Mouse (Mus musculus): Measurements from ENCODE around the gene Asl. TPM values are rescaled to one million over a fixed set of nuclear protein-coding genes. Genes with fewer than 3 reads are reported as not detected.

Asl gene
- total and polyA plus RNA-seq, 3 experiments, result 15.8 to 26.7 TPM; not detected in 1

GRCm38 (mm10) chr5:130031410-130032390 is 2.7 kb upstream of the Asl start:
- Histone ChIP-seq H3K27me3 (ENCODE audit: control insufficient read depth in 1 of 2, insufficient read depth in 2 of 2, low read length in 2 of 2) (no peaks in the 10 kb centered on the region), H3K79me2 (ENCODE audit: control insufficient read depth, insufficient read depth, low read length, poor library complexity) (peaks cover 28% of the 10 kb centered on the region), H3K4me3 (ENCODE audit: control insufficient read depth in 1 of 2, insufficient read depth in 1 of 2, low read depth in 2 of 2, low read length in 2 of 2) (no peak overlapping the region), H3K9ac (ENCODE audit: control insufficient read depth, low read depth, low read length, poor library complexity, severe bottlenecking) (no peak overlapping the region), H3K4me1 (ENCODE audit: control insufficient read depth in 1 of 2, insufficient read depth in 2 of 2, low read length in 2 of 2) (peaks cover 0 to 9% of the 10 kb centered on the region in 2 experiments; a peak in 2 of 4 replicates), H3K9me3 (replicated peaks; ENCODE audit: insufficient read depth, low read length) (no peaks in the 10 kb centered on the region), H3K36me3 (ENCODE audit: control insufficient read depth in 1 of 2, insufficient read depth in 2 of 2, low read length in 2 of 2) (peaks cover 0 to 4% of the 10 kb centered on the region in 2 experiments; a peak in 2 of 4 replicates), H3K27ac (ENCODE audit: control insufficient read depth, low read depth, low read length) (no peak overlapping the region)
- TF ChIP-seq HCFC1 (IDR thresholded peaks at IDR 0.05; ENCODE audit: low read depth, low read length) (no peak), MAFK (IDR thresholded peaks at IDR 0.05; ENCODE audit: borderline replicate concordance, low read depth, low read length) (peak; percentile 83), CHD1 (IDR thresholded peaks at IDR 0.05; ENCODE audit: low read depth, low read length) (no peak), RAD21 (IDR thresholded peaks at IDR 0.05; ENCODE audit: low read depth, low read length) (no peak)
- no peak for DNase-seq (ENCODE audit: low read depth, low spot score)

GRCm38 (mm10) chr5:130027696-130028095 is 1.4 kb downstream of the Asl start:
- Histone ChIP-seq H3K27ac (ENCODE audit: control insufficient read depth, low read depth, low read length) (no peak overlapping the region), H3K4me1 (ENCODE audit: control insufficient read depth in 1 of 2, insufficient read depth in 2 of 2, low read length in 2 of 2) (peaks cover 0 to 9% of the 10 kb centered on the region in 2 experiments; a peak in 2 of 4 replicates), H3K27me3 (ENCODE audit: control insufficient read depth in 1 of 2, insufficient read depth in 2 of 2, low read length in 2 of 2) (no peaks in the 10 kb centered on the region), H3K36me3 (ENCODE audit: control insufficient read depth in 1 of 2, insufficient read depth in 2 of 2, low read length in 2 of 2) (peaks cover 0 to 7% of the 10 kb centered on the region in 2 experiments; a peak in 2 of 4 replicates), H3K79me2 (ENCODE audit: control insufficient read depth, insufficient read depth, low read length, poor library complexity) (peaks cover 27% of the 10 kb centered on the region), H3K9me3 (replicated peaks; ENCODE audit: insufficient read depth, low read length) (no peaks in the 10 kb centered on the region), H3K9ac (ENCODE audit: control insufficient read depth, low read depth, low read length, poor library complexity, severe bottlenecking) (no peak overlapping the region), H3K4me3 (ENCODE audit: control insufficient read depth in 1 of 2, insufficient read depth in 1 of 2, low read depth in 2 of 2, low read length in 2 of 2) (no peak overlapping the region)
- TF ChIP-seq MEF2A (IDR thresholded peaks at IDR 0.05; ENCODE audit: extremely low read depth, insufficient replicate concordance, low read depth, low read length, poor library complexity, severe bottlenecking) (no peak), MYC (IDR thresholded peaks at IDR 0.05; ENCODE audit: low read depth, low read length) (no peak), TAL1 (IDR thresholded peaks at IDR 0.05; ENCODE audit: low read length) (no peak), GATA1 (IDR thresholded peaks at IDR 0.05; ENCODE audit: low read depth, low read length) (no peak), RCOR1 (IDR thresholded peaks at IDR 0.05; ENCODE audit: low read depth, low read length) (no peak), MXI1 (IDR thresholded peaks at IDR 0.05; ENCODE audit: low read depth, low read length) (no peak), GABPA (IDR thresholded peaks at IDR 0.05; ENCODE audit: low read depth, low read length) (no peak), CTCF (IDR thresholded peaks at IDR 0.05 in 2 of 3, conservative IDR thresholded peaks at IDR 0.05 in 1 of 3; ENCODE audit: control insufficient read depth in 1 of 3, insufficient read depth in 1 of 3, low read depth in 2 of 3, low read length in 3 of 3, poor library complexity in 1 of 3, severe bottlenecking in 1 of 3) (no peak), SIN3A (IDR thresholded peaks at IDR 0.05; ENCODE audit: low read length) (no peak), E2F4 (IDR thresholded peaks at IDR 0.05; ENCODE audit: borderline replicate concordance, low read depth, low read length) (no peak), POLR2AphosphoS2 (IDR thresholded peaks at IDR 0.05; ENCODE audit: low read length) (no peak), USF1 (IDR thresholded peaks at IDR 0.05; ENCODE audit: low read depth, low read length) (no peak), BHLHE40 (IDR thresholded peaks at IDR 0.05; ENCODE audit: borderline replicate concordance, low read depth, low read length) (no peak), TBP (IDR thresholded peaks at IDR 0.05; ENCODE audit: low read depth, low read length) (no peak), MAZ (IDR thresholded peaks at IDR 0.05; ENCODE audit: low read depth, low read length) (no peak), ETS1 (IDR thresholded peaks at IDR 0.05; ENCODE audit: low read depth, low read length) (no peak), CHD2 (IDR thresholded peaks at IDR 0.05; ENCODE audit: low read length) (no peak), UBTF (IDR thresholded peaks at IDR 0.05; ENCODE audit: borderline replicate concordance, insufficient read depth, low read depth, low read length) (no peak)
- DNase-seq (ENCODE audit: low read depth, low spot score), result no peak
